Mouse (Mus musculus) kidney, adult 2 months (tissue): ENCODE data around the gene Olig2.

ENCODE experiments used
- CTCF ChIP-seq: fragments of 200-500 bp; conservative IDR thresholded peaks from 2 replicates; pipeline ENCODE4 v1.5.1; 2011; ENCODE audit warnings: low read depth, mild to moderate bottlenecking, control low read depth, low read length, moderate library complexity, mixed read lengths; ENCODE audit not compliant: insufficient read depth, insufficient read length
- POLR2A ChIP-seq: fragments of 200-500 bp; IDR thresholded peaks from one replicate; pipeline ENCODE4 v1.6.1; 2011; ENCODE audit warnings: low read depth, low read length, control low read depth

DNA sequence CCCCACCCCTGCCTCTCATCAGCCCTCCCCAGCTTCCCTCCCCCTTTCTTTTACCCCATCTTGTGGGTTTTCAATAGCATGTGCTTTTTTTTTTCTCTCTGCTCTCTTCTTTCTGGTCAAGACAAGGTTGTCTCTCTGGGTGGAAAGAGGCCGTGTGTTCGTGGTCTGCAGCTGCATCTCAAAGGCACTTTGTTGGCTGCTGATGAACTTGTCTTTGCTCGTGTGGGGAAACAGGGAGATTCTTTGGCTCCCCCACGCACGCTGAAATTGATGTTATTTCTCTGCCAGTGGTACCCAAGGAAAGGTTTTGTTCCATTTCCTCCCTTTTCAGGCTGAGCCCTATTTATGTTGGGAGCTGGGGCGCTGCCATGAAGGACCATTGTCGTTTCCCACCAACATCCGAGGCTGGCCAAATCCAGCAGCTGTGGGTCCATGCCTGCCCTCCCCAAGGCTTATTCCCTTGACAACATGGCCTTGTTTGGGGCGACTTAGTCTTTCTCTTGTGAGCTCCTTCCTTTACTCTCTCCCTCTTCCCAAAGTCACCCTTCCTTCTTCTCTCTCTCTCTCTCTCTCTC is 33.5 kb upstream of the Olig2 start:
- TF ChIP-seq POLR2A (no peak), CTCF (no peak)
